Mouse (Mus musculus): ENCODE measurements around the gene Radil. TPM values are rescaled to one million over a fixed set of nuclear protein-coding genes. Genes with fewer than 3 reads are reported as not detected.
A peak's percentile ranks its signal among the peaks of the same experiment; 100 is the strongest.

Gene Radil
- polyA plus RNA-seq, 1 experiment: 0.82 TPM

GRCm38 (mm10) chr5:142498964-142499363 is 51.9 kb downstream of the Radil start:
- Histone ChIP-seq H3K4me1 (ENCODE audit: control insufficient read depth, insufficient read depth, insufficient read length, low read length) (no peaks in the 10 kb centered on the region; the same call in 1 of the 2 replicates), H3K27ac (ENCODE audit: insufficient read depth, low read depth, low read length) (no peak overlapping the region), H3K27me3 (ENCODE audit: control insufficient read depth, insufficient read depth, low read length) (no peaks in the 10 kb centered on the region), H3K4me3 (ENCODE audit: low read depth, low read length) (no peak overlapping the region), H3K36me3 (ENCODE audit: control insufficient read depth, insufficient read depth, low read length) (no peaks in the 10 kb centered on the region)
- peak; percentile 35; the same call in 1 of the 2 replicates for TF ChIP-seq CTCF (IDR thresholded peaks at IDR 0.05; ENCODE audit: extremely low read depth, insufficient read length, insufficient replicate concordance, low read depth, low read length)
- TF ChIP-seq POLR2A (IDR thresholded peaks at IDR 0.05; ENCODE audit: low read depth, low read length): no peak
- WGBS: 58% methylated on average over 3 of the region's 3 CpGs

GRCm38 (mm10) chr5:142495321-142496096 is 55.4 kb downstream of the Radil start:
- Histone ChIP-seq H3K4me3 (ENCODE audit: low read depth, low read length) (no peak overlapping the region), H3K4me1 (ENCODE audit: control insufficient read depth, insufficient read depth, insufficient read length, low read length) (no peaks in the 10 kb centered on the region), H3K36me3 (ENCODE audit: control insufficient read depth, insufficient read depth, low read length) (no peaks in the 10 kb centered on the region), H3K27me3 (ENCODE audit: control insufficient read depth, insufficient read depth, low read length) (no peaks in the 10 kb centered on the region), H3K27ac (ENCODE audit: insufficient read depth, low read depth, low read length) (no peak overlapping the region)
- TF ChIP-seq CTCF (IDR thresholded peaks at IDR 0.05; ENCODE audit: extremely low read depth, insufficient read length, insufficient replicate concordance, low read depth, low read length): no peak
- TF ChIP-seq POLR2A (IDR thresholded peaks at IDR 0.05; ENCODE audit: low read depth, low read length): no peak
- 55% methylated on average over 14 of the region's 14 CpGs for WGBS

DNA sequence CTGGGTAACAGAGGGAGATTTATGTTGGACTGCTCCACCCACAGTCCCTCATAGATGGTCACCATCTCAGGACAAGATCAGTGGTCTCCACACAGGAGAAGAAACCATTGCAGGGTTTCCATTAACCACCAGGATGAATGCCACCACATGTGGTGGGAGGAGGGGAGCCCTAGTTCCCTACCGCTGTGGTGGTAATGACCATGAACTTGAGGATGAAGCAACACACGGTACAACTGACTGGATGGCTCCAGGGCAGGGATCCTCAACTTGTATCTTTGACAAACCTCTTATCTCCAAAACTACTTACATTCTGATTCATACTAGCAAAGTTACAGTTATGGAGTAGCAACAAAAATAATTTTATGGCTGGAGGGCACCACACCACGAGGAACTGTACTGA is 57.6 kb downstream of the Radil start:
- WGBS: 61% methylated on average over 3 of the region's 3 CpGs
- Histone ChIP-seq H3K27ac (ENCODE audit: insufficient read depth, low read depth, low read length) (no peak overlapping the region), H3K36me3 (ENCODE audit: control insufficient read depth, insufficient read depth, low read length) (no peaks in the 10 kb centered on the region), H3K4me3 (ENCODE audit: low read depth, low read length) (no peak overlapping the region), H3K4me1 (ENCODE audit: control insufficient read depth, insufficient read depth, insufficient read length, low read length) (no peaks in the 10 kb centered on the region), H3K27me3 (ENCODE audit: control insufficient read depth, insufficient read depth, low read length) (no peaks in the 10 kb centered on the region)
- TF ChIP-seq POLR2A (IDR thresholded peaks at IDR 0.05; ENCODE audit: low read depth, low read length): no peak
- no peak for TF ChIP-seq CTCF (IDR thresholded peaks at IDR 0.05; ENCODE audit: extremely low read depth, insufficient read length, insufficient replicate concordance, low read depth, low read length)

- no peak overlapping the region for H3K27ac ChIP-seq (ENCODE audit: insufficient read depth, low read depth, low read length)
- no peaks in the 10 kb centered on the region for H3K36me3 ChIP-seq (ENCODE audit: control insufficient read depth, insufficient read depth, low read length)
- WGBS: 70% methylated on average over 9 of the region's 9 CpGs
- TF ChIP-seq POLR2A (IDR thresholded peaks at IDR 0.05; ENCODE audit: low read depth, low read length) (no peak), CTCF (IDR thresholded peaks at IDR 0.05; ENCODE audit: extremely low read depth, insufficient read length, insufficient replicate concordance, low read depth, low read length) (no peak)
- no peaks in the 10 kb centered on the region for H3K27me3 ChIP-seq (ENCODE audit: control insufficient read depth, insufficient read depth, low read length)
- no peaks in the 10 kb centered on the region for H3K4me1 ChIP-seq (ENCODE audit: control insufficient read depth, insufficient read depth, insufficient read length, low read length)
- H3K4me3 ChIP-seq (ENCODE audit: low read depth, low read length): no peak overlapping the region
Observed at GRCm38 (mm10) chr5:142489955-142490707, 60.8 kb downstream of the Radil start.

GRCm38 (mm10) chr5:142486654-142487053 is 64.2 kb downstream of the Radil start:
- TF ChIP-seq POLR2A (IDR thresholded peaks at IDR 0.05; ENCODE audit: low read depth, low read length): no peak
- no peak for TF ChIP-seq CTCF (IDR thresholded peaks at IDR 0.05; ENCODE audit: extremely low read depth, insufficient read length, insufficient replicate concordance, low read depth, low read length)
- no peaks in the 10 kb centered on the region for H3K36me3 ChIP-seq (ENCODE audit: control insufficient read depth, insufficient read depth, low read length)
- H3K27ac ChIP-seq (ENCODE audit: insufficient read depth, low read depth, low read length): no peak overlapping the region
- no peaks in the 10 kb centered on the region for H3K27me3 ChIP-seq (ENCODE audit: control insufficient read depth, insufficient read depth, low read length)
- H3K4me3 ChIP-seq (ENCODE audit: low read depth, low read length): no peak overlapping the region
- WGBS: 60% methylated on average over 9 of the region's 9 CpGs
- no peaks in the 10 kb centered on the region for H3K4me1 ChIP-seq (ENCODE audit: control insufficient read depth, insufficient read depth, insufficient read length, low read length)

GRCm38 (mm10) chr5:142483581-142483980 is 67.3 kb downstream of the Radil start:
- Histone ChIP-seq H3K27ac (ENCODE audit: insufficient read depth, low read depth, low read length) (no peak overlapping the region), H3K27me3 (ENCODE audit: control insufficient read depth, insufficient read depth, low read length) (no peaks in the 10 kb centered on the region), H3K4me1 (ENCODE audit: control insufficient read depth, insufficient read depth, insufficient read length, low read length) (no peaks in the 10 kb centered on the region), H3K36me3 (ENCODE audit: control insufficient read depth, insufficient read depth, low read length) (no peaks in the 10 kb centered on the region), H3K4me3 (ENCODE audit: low read depth, low read length) (no peak overlapping the region)
- no peak for TF ChIP-seq CTCF (IDR thresholded peaks at IDR 0.05; ENCODE audit: extremely low read depth, insufficient read length, insufficient replicate concordance, low read depth, low read length)
- no peak for TF ChIP-seq POLR2A (IDR thresholded peaks at IDR 0.05; ENCODE audit: low read depth, low read length)
- WGBS: 89% methylated on average over 5 of the region's 5 CpGs

GRCm38 (mm10) chr5:142482512-142482911 is 68.4 kb downstream of the Radil start:
- Histone ChIP-seq H3K4me3 (ENCODE audit: low read depth, low read length) (no peak overlapping the region), H3K4me1 (ENCODE audit: control insufficient read depth, insufficient read depth, insufficient read length, low read length) (no peaks in the 10 kb centered on the region), H3K27me3 (ENCODE audit: control insufficient read depth, insufficient read depth, low read length) (no peaks in the 10 kb centered on the region), H3K27ac (ENCODE audit: insufficient read depth, low read depth, low read length) (no peak overlapping the region), H3K36me3 (ENCODE audit: control insufficient read depth, insufficient read depth, low read length) (no peaks in the 10 kb centered on the region; the same call in 1 of the 2 replicates)
- TF ChIP-seq CTCF (IDR thresholded peaks at IDR 0.05; ENCODE audit: extremely low read depth, insufficient read length, insufficient replicate concordance, low read depth, low read length): peak; percentile 69; the same call in 1 of the 2 replicates
- TF ChIP-seq POLR2A (IDR thresholded peaks at IDR 0.05; ENCODE audit: low read depth, low read length): no peak
- 41% methylated on average over 2 of the region's 2 CpGs for WGBS
